Mouse (Mus musculus) spleen, adult 12 weeks (tissue): Measurements from ENCODE around the gene C1ql1.
A peak's percentile ranks its signal among the peaks of the same experiment; 100 is the strongest.

ENCODE experiments used
- DNase-seq: peaks from one replicate; pipeline ENCODE4 v3.0.0; 2022; ENCODE audit warnings: low spot score

C1ql1 gene

DNA sequence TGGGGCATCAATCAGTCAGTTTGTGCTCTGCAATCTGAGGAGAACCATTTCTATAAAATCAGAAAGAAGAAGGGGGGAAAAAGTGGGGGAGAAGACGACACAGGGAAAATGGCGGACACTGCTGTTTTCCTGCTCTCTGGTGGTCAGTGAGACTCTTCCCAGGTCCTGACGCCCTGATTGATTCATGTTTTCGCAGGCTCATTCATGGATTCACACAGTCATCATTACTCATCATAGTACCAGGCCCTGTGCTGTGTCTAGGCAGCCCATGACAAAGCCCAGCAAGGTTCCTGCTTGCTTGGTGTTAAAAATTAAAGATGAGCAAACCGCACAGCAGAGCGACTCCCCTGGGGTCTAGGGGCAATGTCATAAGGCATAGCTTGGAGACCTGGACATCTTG is 11.9 kb upstream of the C1ql1 start:
- no peak for DNase-seq

DNA sequence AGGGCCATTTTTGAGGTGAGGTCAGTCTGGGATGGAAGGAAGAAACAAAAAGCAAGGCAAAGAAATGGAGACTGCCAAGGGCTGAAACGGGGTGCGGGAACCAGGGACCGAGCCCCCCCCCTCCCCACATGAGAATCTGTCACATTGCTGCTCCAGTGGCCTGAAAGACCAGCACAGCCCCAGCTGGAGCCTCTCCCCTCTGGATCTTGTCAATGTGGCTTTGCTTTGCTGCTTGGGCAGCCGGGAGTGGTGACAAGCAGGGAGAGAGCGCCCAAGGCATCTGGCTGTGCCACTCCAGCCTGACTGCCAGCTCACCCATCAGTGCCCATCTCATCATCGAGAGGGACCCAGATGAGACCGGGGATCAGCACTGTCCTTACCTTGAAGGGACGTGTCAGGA is 11.2 kb upstream of the C1ql1 start:
- DNase-seq: no peak

DNA sequence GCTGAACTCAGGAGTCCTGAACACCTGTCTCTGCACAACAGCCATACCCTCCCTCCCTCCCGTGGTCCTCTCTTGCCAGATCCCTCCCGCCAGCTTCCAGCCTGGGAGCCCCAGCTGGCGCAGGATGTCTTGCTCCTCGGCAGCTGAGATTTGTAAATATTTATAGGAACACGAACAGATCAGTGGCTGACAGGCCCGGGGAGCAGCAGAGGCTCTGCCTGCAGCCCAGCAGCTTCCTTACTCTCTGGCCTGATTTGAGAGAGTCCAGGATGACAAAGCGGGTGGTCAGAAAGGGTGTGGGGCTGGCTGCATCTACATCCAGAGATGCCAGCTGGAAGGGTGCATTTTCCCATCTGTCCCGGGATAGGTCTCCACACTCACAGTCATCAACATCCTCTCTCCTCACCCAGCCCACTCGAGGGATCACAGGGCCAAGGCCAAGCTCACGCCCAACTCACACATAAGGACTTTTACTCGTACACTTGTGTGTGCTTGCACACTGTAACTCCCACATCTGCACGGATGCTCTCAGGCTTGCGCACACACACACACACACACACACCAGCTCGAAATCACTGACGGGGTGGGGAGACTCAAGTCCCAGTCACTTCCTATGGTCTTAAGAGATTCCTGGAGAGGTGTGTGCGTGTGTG is 10.6 kb upstream of the C1ql1 start:
- DNase-seq: no peak

DNA sequence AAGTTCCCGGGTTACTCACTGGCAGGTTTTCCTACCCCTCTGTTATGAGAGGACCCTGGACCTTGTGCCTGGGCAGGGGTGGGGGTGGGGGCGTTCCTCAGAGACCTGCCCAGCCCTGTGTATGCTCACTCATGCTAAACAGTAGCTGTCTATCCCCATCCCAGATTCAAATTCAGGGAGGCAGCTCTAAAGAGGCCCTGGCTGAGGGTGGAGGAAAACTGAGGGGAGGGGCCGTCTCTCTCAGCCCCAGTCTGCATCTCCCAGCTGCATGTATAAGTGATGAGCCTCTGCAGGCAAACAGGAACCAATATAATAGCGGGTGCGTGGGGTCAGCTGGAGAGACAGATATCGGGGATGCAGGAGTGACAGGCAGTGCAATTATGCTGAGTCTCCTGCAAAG is 6.4 kb upstream of the C1ql1 start:
- DNase-seq: no peak

DNA sequence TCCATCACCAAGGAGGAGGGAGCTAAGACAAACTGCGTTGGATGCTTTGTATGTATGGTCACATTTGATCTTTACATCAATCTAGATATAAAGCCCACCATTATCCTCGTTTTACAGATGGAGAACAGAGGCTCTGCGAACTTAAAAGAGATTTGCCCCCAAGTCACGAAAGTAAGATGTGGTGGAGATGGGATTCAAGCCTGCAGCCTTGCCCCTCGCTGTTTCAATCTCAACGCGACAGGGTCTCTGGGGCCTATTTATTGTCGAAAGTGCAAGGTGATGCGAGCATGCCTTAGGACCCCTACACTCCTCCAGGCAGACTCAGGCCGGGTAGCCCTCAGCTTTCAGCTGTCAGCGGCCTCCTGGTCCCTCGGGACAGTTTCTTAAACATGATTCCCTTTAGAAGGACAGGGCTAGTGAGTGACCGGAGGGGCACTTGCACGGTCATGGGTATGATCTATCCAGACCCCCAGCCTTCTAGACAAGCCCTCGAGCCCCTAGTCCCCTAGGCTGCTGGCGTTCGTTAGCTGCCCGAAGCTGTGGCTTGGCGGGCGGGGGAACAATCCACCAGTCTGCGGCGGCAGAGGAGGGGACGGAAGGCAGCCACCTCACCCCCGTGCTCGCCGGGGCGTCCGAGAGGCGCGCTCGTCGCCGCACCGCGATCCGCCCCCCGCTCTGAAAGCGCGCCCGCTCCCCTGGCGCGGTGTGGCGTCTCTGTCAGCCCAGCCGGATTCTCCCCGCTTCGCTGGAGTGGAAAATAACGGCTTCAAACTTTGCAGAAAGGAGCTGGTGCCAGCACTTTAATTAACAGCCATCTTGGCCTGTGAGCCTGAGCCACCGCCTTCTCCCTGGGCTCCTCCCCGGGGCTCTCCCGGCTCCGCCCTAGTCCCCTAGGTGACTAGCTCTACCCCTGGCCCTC is 1.8 kb upstream of the C1ql1 start:
- DNase-seq: no peak

DNA sequence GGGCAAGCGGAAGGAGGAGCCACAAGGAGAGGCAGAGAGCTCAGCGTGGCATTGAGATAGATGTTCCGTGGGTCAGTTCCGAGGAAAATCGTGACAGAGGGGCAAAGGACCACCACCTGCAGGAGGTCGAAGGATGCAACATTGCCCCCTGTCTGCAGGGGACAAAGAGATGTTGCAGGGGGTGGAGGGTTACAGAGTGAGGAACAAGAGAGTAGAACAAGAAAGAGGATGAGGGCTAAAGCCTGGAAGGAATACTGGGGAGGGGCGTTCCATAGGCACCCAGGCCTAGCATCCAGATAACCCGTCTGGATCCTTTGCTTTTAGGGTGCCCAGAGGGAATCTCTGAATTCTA is 480 bp upstream of the C1ql1 start:
- no peak for DNase-seq

DNA sequence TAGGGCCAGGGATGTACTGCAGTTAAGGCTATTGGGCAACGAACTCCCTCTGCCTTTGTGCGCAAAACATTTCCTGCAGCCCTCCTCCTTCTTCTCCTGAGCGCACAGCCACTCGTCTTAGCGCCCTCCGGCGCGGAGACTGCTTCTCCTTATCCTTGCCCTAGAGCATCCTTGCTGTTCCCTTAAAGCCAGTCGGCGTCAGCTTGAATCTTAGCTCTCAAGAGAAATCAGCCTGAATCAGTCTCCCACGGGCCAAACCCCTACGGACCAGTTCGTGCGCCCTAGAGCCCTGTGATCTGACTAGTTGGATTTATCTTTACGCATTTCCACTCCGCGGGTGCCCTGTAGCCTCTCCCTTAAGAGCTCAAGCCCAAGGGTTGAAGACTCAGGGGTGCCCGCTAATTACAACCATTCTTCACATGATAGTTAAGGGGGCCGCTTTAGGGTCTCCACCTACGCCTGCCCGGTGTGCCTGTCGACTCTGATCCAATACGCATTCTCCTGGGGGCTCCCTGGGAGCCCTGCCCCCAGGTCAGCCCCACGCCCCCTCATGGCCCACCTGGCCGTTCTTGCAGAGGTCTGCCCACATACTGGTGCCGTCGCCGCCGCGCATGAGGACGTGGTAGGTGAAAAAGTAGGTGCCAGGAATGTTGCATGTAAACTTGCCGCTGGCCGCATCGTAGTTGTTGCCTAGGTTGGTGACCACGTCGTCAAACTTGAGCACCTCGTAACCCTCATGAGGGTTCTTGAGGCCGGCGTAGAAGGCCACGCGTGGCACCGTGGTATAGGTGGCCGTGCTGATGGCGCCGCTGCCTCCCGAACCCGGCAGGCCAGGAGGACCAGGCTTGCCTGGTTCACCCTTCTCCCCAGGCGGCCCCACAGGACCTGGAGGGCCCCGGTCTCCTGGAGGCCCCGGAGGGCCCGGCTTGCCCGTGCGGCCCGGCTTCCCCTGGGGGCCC is 903 bp downstream of the C1ql1 start:
- no peak for DNase-seq

DNA sequence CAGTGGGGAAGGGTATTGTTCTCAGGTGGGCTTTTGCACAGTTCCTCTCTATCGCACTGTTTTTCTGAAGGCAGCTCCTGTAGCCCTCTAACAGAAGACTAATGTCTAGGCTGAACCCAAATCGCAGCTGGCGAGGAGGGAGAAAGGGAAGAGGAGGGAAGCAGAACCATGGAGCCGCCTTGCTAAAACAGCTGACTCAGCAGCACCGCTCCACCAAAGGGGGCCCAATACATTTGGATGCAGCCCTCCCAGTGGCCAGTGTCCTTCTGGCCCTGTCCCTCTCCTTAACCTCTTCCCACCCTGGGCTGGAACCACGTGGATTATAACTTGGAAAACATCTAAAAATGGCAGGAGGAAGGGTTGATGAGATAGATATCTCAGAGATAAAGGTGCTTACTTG is 5.3 kb downstream of the C1ql1 start:
- no peak for DNase-seq

DNA sequence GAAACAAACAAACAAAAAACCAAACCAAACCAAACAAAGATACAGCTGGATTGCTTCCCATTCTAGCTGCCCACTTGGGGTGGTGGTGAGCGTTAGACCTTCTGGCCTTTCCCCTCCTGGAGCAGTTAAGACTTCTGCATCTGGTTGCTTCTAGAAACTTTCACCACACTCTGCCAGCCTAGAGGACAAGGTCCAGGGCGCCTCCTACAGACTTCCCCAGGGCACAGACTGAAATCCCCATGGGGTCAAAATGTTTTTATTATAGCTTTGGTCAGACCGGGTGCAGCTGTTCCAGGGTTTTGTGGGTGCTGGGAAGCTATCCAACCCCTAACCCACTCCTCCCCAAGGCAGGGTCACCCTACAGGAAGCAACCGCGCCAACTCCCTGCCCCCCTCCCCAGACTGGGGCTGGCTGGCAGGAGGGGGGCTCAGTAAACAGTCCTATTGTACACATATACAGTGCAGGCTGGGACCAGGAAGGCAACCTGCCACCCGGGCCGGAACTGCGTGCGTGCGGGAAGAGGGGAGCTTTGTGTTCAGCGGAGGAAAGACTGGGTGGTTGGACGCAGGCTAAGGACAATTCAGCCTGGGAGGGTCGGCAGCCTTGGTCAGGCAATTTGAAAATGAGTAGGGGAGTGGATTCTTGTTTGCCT is 7.3 kb downstream of the C1ql1 start:
- DNase-seq: no peak

DNA sequence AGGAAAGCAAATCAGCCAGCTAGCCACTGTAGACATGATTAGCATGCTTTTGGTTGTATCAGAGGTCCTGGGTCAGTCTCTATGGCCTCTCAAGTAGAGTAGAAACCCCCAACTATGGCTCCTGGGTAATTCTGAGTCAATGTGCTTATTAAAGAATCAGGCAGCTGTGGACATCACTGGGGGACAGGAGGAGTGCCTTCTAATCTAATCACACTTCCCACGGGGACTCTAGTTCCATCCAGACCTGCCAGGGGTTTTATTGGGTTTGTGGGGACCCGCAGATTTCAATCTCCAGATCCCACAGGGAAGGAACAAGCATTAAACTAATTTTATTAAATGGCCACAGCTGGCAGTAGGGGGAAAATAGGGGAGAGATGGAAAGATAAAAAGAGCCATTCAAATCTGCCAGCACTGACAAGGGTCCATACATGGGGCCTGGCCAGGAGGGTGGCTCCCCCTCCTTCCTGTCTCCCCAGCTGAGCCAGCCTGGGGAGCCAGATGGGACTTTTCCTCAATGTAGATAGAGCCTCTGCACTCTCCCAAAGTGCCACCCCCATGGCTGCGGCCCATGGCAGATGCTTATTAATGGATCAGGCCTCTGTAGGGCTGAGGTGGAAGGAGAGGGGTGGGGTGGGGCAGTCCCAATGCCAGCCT is 8.8 kb downstream of the C1ql1 start:
- DNase-seq: no peak

DNA sequence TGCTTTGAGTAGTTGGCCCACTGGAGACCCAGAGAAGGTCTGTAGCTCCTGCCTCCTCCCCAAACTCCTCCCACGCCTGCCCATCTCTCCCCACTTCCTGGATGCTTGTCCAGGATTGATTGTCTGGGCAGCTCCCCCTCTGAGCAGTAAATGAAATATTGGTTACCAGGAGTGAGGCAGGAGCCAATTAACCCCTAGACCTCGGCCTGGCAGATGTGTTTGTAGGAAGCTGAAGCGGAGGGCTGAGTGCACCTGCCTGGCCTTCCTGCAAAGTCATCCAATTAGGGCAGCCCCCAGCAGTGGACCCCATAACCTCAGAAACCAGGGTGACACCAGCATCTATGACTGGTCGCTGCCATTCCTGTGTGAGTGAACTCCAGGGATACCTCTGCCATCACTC is 10.2 kb downstream of the C1ql1 start:
- no peak for DNase-seq

DNA sequence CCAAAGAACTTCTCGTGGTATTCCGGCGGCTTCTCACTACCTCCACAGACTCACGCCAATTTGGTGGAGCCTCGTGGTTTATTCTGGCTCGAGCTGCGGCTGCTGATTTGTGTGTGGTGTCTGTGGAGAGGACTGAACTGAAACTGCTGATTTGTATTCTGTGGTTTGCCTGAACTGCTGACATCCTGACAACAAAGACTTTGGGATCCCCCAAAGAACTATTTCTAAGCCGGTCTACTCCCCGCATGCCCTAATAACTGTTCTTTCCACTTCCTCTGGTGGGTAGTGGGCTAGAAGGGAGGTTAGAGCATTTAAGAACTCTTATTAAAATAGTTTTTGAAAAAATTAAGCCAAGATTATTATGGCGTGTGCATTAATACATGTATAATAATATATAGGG is 15.8 kb downstream of the C1ql1 start:
- no peak for DNase-seq

DNA sequence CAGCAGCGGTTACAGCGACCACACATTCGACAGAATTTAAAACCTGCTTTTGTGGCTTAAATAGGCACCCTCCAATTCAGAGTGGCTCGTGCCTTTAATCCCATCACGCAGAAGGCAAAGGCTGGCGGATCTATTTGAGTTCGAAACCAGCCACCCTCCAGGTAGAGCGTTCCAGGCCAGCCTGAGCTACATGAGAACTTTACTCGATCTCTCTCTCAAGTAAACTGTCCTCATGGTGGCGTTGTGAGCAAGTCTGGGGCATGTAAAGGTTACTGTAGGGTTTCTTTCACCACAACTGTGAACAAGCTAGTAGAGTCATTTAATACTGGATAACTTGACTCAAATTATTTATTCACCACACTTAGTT is 21.2 kb downstream of the C1ql1 start:
- DNase-seq: no peak

DNA sequence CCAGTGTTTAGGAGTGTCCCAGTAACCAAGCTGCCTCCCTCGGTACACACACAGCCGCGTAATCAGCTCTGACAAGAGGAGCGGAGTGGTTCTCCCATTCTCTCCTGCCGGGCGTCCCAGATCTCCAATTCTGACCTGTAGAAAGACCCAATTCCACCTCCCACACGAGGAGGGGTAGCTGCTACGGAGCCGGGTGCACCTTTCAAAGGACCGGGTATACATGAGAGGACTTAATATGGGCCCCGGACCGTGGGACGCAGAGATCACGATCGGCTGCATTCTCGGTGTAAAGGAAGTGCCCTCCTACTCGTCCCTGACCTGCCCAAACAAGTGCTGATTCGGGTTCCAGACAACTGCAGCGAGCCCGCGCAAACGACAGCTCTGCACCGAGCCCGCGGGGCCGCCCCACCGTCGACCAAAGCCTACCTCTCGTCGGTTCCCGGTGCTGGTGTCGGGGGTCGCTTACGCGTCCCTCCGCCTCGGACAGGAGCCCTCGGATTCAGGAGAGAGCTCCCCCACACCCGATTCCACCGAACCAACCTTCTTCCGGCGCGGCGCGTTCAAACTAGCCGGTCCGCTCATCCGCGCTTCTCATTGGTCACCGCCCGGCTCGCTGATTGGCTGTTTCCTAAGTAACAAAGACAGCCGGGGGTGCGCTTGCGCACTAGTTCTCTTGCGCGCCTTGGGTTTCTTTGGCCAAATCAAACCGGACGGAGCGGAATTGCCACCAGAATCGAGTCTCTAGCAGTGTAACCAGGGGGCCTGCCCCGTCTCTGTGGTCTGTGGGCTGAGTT is 21.7 kb downstream of the C1ql1 start, which contains the start of gene Kif18b:
Kif18b (minus strand) TSS at position 568 of the 794 bp plus-strand sequence.
- DNase-seq: peak; percentile 88

DNA sequence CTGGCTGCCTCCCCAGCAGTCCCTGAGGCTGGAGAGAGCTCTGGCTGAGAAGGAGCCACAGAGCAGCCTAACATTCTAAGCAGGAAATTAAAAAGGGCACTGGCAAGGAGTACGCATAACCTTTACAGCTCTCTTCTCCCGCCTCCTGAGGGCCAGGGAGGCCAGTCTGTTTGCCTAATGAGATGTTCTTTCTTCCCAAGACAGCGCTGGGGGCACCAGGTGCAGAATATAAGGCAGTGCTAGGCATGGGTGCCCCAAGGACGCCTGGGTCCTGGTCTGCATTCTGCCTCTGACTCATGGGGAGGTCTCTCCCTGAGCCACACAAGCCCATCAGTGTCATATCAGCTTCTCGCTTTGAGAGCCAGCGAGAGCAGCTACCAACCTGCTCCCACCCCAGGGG is 25.0 kb downstream of the C1ql1 start:
- no peak for DNase-seq

DNA sequence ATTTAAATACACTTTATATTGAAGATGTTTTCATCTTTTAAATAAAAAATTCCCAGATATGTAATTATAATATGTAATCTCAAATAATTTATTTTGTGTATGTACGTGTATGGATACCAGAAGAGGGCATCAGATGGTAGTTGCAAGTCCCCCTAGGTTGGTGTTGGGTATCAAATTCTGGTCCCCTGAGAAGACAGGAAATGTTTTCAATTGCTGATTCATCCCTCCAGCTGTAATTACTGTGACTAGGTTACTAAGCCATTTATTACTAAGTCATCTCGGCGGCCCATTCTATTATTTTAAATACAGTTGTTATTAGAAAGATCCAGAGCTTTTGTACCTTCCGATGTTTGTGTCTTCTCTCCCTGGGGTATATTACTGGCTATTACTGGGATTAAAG is 28.4 kb downstream of the C1ql1 start:
- DNase-seq: no peak

DNA sequence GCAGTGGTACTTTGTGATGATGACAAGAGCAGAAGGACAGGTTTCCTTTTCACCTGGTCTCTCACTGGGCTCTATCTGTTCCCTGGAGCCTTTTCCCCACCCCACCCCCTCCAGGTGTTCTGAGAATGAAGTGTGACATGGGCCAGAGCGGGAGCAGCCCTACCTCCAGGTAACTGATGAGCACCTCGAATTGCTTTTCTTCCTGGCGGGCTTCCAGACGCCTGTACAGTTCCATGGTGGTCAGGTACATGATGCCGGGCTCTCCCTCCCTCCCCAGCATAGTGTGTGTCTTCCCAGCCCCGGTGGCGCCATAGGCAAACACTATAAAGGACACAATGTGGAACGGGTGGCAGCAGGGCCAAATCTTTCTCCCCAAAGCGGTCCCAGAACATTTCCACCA is 31.1 kb downstream of the C1ql1 start:
- no peak for DNase-seq

DNA sequence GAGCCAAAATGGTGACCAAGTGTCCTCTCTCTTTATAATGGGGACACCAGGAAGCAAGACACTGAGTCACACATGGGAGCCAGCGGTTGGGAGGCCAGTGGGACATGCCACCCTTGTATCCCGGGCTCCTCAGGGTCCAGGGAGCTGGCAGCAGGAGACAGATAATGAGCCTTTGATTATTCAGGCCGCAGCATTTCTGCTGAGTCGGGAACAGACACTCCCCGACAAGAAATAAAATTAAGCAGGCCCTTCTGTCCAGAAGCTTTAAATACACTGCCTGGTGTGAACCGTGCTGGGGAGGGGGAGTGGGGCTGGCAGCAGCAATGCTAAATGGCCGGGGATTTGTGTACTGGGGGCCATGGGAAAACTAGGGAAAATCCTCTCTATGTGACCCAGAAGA is 35.1 kb downstream of the C1ql1 start:
- DNase-seq: no peak

DNA sequence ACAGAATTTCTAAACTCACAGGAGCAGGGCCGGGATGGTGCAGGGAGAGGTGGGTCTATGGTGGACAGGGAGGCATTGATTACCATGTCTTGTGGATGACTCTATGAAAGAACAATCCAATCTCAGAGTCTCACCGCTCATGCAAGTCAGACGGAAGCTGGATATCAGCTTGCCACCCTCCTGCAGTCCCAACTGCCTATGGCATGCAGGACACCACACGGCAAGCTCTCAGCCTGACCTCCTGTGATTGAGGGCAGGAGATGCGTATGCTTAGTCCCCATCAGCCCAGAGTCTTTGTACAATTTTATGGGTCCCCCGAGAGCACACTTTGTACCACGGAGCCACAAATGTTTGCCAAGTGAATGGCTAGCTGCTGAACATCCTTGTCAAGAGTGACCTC is 42.8 kb downstream of the C1ql1 start:
- DNase-seq: no peak

DNA sequence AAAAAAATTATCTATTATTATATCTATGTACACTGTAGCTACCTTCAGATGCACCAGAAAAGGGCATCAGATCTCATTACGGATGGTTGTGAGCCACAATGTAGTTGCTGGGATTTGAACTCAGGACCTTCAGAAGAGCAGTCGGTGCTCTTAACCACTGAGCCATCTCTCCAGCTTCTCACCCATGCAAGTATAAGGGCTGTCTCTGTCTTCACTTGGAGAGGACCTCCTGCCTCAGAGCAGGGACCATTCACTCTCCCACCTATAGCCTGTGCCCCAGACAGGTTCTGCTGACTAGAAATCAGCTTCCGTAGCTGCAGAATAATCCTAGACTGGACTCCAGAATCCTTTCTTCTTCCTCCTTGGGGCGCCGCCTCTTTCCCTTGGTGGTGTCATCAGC is 44.4 kb downstream of the C1ql1 start:
- DNase-seq: no peak

DNA sequence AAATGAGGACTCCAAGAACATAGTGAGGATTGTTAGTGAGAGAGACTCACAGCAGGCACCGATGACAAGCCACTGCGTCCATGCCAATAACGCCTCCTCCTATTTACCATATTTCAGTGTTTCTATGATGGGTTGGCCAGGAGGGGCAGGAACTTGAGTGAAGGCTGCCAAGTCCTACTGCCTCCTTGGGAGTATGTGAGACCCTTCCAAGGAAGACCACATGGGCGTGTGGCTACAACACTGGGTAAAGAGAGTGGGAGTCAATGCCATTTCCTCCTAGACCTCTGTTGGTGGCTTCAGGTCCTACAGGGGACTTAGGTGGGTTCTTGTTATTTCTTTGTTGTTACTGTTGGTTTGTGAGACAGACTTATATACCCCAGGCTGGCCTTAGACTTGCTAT is 45.3 kb downstream of the C1ql1 start:
- no peak for DNase-seq
